Mouse (Mus musculus) heart, postnatal 4 days (tissue): ENCODE results near the gene Rrp9. TPM values are rescaled to one million over a fixed set of nuclear protein-coding genes. Genes with fewer than 3 reads are reported as not detected.

Source experiments
- DNase-seq: peaks from one replicate; pipeline ENCODE4 v3.0.0; 2021
- total RNA-seq, 2 experiments: library from RNA; stranded (reverse); gene quantifications; 2 replicates each; pipeline ENCODE4 v1.2.3; 2021

Gene Rrp9
- total RNA-seq, result 10 to 100 TPM; 21.3 to 23.3 TPM

GRCm38 (mm10) chr9:106475663-106476001, at the start of gene Rrp9:
Rrp9 (plus strand) TSS chr9:106475963.
- DNase-seq, result no peak

GRCm38 (mm10) chr9:106428719-106429220, 47.0 kb upstream of the Rrp9 start:
- DNase-seq, result no peak

DNA sequence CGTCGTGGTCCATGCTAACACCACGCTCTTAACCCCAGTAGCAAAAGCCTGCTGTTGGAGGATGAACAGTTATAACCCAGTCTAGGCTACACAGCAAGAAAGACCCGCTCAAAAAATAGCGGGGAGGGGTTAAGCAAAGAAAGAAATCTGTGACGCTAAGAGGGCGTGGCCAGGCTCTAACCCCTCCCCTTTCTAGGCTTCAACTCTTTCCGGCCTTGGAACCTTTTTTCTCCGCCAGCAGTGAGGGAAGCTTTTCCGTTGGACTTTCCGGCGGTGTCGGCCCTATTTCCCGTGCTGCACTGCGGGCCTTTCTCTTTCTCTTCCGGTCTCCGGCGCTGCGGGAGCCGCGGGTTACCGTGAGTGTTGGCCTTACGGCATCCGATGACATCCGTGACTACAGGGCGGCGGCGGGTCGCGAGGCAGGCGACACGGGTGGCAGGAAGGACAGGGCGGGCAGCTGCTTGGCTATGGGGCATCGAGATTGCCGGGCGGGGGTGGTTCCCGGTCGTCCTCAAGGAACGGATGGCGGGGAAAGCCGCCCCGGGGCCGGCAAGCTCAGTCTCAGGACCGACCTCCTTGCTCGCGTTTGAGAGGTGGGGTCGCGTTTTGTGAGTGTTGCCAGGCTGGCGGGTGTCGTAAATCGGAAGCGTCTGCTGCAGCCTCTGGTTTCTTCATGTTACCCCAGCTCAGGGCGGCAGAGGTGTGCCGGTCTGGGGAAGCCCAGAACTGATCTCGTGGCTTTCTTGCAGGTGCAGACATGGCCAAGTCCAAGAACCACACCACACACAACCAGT, 46.3 kb upstream of the Rrp9 start, which contains the start of gene Rpl29:
TSS of gene Rpl29 (plus strand) at position 234 of the 794 bp plus-strand sequence.
- peak; percentile 97 for DNase-seq

DNA sequence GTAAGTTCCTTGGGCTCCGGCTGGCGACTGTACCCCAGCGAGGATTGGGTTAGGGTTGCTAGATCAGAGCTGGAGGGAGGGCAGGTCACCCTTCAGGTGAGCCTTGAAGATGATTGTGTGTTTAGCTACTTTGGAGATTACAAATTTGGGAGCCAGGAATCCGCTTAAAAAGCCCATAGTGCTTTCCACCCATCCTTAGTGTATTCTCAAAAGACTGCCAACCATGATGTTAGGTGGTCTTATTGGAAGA, 45.8 kb upstream of the Rrp9 start:
- no peak for DNase-seq

GRCm38 (mm10) chr9:106433389-106433788, 42.4 kb upstream of the Rrp9 start:
- DNase-seq, result no peak

DNA sequence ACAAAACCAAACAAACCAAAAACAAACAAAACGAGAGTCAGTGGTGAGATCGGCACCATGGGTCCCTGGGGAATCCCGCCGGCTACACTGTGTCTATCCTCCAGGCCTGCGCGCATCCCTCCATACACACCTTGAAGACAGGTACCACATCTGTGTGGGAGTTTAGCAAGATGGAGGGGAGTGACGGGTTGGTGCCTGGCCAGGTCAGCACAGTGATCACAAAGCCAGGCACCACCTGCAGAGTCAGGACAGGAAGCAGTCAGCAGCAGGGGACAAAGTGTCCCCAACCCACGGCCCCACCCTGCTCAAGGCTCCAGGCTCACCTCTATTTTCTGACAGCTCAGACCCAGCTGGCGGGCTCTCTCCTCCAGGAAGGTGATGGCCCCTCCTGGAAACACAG, 39.2 kb upstream of the Rrp9 start:
- no peak for DNase-seq

GRCm38 (mm10) chr9:106442680-106443079, 33.1 kb upstream of the Rrp9 start:
- DNase-seq, result no peak

DNA sequence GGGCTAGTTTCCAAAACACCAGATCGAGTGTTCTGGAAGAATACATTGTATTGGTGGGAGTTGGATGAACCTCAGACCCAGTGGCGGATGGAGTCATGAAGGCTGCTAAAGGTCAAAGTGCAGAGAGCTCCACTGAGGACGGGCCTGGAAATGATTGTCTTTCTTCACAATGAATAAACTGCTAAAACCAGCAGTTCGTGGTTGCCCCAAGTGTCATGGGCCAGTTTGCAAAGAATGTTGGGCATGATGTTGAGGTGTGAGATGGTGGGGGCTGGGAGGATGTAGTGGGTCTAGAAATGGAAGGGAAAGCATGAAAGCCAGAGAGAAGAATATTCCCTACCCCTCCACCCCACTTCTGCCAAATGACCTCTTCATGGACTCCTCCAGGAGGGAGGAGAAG, 30.9 kb upstream of the Rrp9 start:
- DNase-seq, result no peak

DNA sequence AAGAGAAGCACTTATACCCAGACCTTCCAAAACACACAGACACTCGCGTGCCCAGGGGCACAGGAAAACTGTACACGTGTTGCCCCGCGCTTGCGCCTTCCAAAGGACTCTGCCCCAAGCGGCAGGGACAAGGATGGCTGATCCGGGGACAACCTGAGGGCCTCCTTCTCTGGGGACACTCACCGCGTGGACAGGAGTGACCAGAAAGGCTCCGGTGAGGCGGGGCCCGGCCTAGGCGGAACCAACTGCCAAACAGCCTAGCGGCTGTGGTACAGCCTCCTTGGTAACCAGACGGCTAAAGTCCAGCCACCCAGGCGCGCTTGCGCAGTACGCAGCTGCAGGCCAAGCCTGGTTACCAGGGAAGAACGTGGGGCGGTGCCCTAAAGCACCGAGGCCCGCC, 28.4 kb upstream of the Rrp9 start, which contains the start of the genes Abhd14b and Abhd14a:
TSS of gene Abhd14b (plus strand) at position 112 of the 400 bp plus-strand sequence.
TSS of gene Abhd14a (minus strand) at position 331 of the 400 bp plus-strand sequence.
- peak; percentile 93 for DNase-seq

GRCm38 (mm10) chr9:106447951-106448350, 27.8 kb upstream of the Rrp9 start:
- no peak for DNase-seq

DNA sequence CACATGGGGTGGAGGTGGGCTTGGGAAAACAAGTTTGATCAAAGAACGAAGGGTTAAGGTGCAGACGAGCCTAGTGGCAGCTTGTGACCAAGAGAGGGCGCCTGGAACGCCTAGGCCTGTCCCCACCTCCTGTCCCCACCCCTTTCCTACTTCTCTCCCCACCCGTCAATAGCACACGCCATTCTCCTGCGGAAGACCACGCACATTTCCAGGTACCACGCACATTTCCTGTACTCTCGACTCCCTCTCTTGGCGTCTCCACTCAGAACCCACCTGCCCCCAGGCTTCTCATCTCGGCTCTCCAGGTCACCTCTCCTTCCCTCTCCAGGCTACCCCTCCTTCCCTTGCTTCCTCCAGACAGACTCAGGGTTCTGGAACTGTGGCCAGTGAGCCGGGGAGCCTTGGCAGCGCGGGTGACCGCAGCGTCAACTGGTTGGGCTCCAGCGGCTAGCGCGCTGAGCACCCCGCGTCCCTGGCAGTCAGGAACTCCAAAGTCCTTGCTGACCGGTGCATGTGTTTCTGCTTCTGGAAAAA, 27.2 kb upstream of the Rrp9 start:
- peak; percentile 81 for DNase-seq

DNA sequence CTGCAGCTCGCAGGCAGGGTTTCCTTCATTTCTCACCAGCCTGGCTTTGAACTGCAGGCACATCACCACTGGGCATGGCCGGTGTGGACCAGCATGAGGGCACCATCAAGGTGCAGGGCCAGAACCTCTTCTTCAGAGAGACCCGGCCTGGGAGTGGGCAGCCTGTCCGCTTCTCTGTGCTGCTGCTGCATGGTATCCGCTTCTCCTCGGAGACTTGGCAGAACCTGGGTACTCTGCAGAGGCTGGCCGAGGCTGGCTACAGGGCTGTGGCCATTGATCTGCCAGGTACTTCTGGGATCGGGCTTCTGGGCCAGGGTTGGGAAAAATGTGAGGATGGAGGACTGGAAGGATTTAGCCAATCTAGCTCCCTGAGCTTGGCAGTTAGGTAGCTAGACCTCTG, 25.8 kb upstream of the Rrp9 start:
- DNase-seq, result no peak

- peak; percentile 69 for DNase-seq
Observed at GRCm38 (mm10) chr9:106450661-106451060, 25.1 kb upstream of the Rrp9 start.

GRCm38 (mm10) chr9:106451298-106451697, 24.5 kb upstream of the Rrp9 start:
- no peak for DNase-seq

DNA sequence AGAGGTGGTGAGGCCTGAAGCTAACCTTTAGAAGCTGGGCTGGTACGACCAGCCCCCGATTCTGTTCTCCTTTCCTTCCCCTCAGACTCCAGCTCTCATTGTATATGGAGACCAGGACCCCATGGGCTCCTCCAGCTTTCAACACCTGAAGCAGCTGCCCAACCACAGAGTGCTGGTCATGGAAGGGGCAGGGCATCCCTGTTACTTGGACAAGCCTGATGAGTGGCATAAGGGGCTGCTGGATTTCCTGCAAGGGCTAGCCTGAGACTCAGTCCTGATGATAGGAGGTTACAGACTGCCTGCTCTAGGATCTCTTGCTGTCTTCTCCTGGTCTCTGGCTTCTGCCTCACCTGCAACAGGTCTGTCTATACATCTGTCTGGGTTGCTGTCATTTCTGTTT, 23.9 kb upstream of the Rrp9 start:
- no peak for DNase-seq

DNA sequence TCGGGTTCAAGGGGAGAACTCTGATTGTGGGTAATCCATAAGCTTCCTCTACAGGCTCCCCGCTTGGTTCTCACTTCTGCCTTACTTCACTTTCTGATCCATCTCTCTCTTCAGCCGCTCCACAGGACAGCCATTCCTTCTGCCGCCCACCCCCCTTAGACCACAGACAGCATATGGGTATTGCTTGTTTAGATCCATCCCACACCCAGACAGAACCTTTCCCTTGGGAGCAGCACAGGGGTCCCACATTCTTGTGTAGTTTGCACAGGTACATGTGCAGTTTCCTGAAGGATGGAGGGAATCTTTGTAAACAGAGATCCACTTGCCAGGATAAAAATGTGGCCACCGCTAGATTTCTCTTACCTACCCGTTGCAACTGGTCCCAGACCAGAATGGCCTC, 23.4 kb upstream of the Rrp9 start:
- no peak for DNase-seq

DNA sequence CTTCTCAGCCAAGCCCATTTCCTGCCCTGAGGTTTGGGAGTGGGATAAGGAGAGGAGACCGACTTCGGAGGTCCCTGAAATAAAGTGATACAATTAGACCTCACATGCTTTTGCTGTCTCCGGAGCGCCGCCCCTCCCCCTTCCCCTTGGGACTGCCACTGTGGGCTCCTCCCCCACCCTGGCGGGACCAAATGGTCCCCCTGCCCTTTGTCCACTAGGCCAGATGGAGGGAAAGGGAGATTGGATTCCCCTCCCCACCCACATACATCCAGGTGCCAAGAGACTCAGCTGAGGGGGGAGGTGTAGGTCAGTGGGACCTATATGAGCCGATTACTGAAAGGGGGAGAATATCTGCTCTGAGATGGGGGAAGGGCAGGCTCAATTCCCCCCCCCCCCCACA, 22.9 kb upstream of the Rrp9 start:
- peak; percentile 67 for DNase-seq

- peak; percentile 76 for DNase-seq
Observed at GRCm38 (mm10) chr9:106453271-106454070, 22.3 kb upstream of the Rrp9 start, which contains the start of gene Pcbp4. Pcbp4 (plus strand) TSS chr9:106453291.

DNA sequence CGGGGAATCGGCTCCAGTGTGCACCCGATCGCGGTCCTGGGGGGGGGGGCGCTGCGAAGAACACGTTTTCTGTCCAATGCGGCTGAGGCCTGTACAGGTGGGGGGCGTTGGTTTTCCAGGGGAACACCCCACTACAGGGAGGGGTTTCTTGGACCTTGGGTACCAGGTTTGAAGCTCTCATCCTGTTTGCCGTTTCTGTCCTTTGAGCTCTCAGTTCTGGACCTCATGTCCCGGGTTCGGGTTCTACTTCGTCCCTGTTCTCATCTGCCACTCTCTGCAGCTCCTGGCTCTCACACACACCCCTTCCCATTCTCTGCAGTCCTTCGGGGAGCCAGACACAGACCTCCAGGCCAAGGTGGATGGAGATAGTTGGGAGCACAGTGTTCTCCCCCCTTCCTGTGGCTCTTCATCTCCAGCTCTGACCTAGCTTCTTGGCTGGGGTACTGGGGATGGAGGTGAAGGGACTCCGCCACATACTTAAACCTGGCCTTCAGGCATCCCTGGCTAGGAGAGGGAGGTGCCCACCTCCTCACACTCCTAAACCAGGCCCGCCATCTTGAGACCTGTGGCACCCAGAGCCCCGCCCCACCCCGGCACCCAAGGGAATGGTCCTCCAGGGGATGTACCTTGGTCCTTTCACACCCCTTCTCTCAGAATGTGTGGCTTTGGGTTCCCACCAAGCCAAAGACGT, 21.5 kb upstream of the Rrp9 start:
- peak; percentile 39 for DNase-seq

DNA sequence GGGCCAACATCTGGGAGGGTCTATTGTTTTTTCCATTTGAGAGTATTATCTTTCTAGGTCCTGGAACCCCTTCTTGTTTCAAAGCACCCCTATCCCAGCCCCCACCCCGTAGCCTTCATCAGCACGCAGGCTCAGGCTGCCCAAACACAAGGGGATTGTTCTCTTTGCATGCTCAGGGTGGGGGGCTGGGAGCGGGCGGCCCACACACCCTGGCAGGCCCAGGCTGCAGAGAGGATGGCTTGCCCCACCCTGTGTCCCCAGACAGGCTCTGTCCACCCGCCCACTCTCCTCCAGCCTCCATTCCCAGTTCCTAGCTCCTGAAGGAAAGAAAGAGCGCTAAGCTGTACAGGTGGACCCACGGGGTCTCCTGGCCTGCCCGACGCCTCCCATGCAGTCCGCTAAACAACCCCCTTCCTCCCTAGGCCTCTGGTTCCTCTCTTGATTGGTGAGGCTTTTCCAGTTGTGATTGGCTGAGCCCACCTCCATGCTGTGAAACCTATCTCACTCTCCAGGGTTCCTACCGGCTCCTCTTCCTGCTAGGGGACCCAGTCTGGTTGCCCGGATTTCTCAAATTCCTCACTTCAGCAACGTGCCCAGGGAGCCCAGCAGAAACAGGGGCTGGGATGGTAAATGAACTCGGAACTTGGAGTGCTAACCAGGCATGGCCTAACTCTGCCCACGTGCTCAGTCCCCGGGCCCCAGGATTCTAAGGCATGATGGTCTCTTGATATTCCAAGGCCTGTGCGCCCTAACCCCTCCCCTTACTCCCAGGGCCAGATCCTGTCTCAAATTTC, 20.7 kb upstream of the Rrp9 start:
- no peak for DNase-seq

GRCm38 (mm10) chr9:106456325-106457162, 19.2 kb upstream of the Rrp9 start:
- peak; percentile 40 for DNase-seq
